Mouse (Mus musculus) kidney, adult 2 months (tissue): ENCODE measurements at regions not wholly inside any gene's neighbourhood (a gene's known extent, or its start where the extent isn't known, plus 50 kb on each side); places are given as distances from the start of the nearest gene placed in this dataset.

Experiments
- CTCF ChIP-seq: fragments of 200-500 bp; conservative IDR thresholded peaks from 2 replicates; pipeline ENCODE4 v1.5.1; 2011; ENCODE audit warnings: low read depth, mild to moderate bottlenecking, control low read depth, low read length, moderate library complexity, mixed read lengths; ENCODE audit not compliant: insufficient read depth, insufficient read length
- POLR2A ChIP-seq: fragments of 200-500 bp; IDR thresholded peaks from one replicate; pipeline ENCODE4 v1.6.1; 2011; ENCODE audit warnings: low read depth, low read length, control low read depth

GRCm38 (mm10) chr16:51845539-51845938 lies 185.5 kb upstream of the Cblb start:
- no peak for TF ChIP-seq CTCF
- no peak for TF ChIP-seq POLR2A
